Mouse (Mus musculus) left cerebral cortex, postnatal 4 days (tissue): ENCODE data around the gene Fmnl3. TPM values are rescaled to one million over a fixed set of nuclear protein-coding genes. Genes with fewer than 3 reads are reported as not detected.

Experiments used
- DNase-seq: peaks from one replicate; pipeline ENCODE4 v3.0.0-alpha.2; 2022
- intact Hi-C: fragments of 180-260 bp; cut with DNase I; formaldehyde crosslinking; loops from one replicate; pipeline ENCODE4 v1.15.1; 2025
- total RNA-seq, 2 experiments: library from RNA; stranded (reverse); gene quantifications; 2 replicates each; pipeline ENCODE4 v1.2.3; 2021

Fmnl3 gene
- 10 to 100 TPM; 23.2 to 24.0 TPM for total RNA-seq

DNA sequence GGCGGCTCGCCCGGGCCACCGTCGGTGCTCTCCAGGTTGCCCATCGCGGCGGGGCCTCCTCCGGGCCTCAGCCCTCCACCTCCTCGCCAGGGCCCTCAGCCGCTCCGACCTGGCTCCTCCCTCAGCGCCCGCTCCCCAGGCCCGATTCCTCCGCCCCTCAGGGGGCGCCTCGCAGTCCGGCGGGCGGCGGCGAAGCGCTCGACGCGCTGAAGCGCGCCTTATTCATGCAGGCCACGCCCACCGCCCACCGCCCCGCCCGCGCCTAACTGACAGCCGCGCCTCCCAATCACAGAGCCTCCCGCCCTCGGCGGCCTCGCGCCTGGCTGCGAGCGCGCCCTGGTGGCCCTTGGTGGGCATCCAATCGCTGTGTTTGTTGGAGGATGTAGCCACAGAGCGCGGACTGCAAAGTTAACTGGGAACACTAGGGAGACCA, at the start of gene Fmnl3:
Fmnl3 (minus strand) TSS at position 224 of the 433 bp plus-strand sequence.
- peak; percentile 98 for DNase-seq
- intact Hi-C loops, result loop anchor here (5.0 kb wide), 1 partner anchor 53 kb away; no protein-coding TSS in a partner anchor

- DNase-seq, result no peak
- intact Hi-C loops, result loop anchor here (2.0 kb wide), 1 partner anchor 51 kb away; no protein-coding TSS in a partner anchor
These were observed 47.5 kb upstream of the Fmnl3 start for GRCm38 (mm10) chr15:99417692-99418271.

- intact Hi-C loops, result loop anchor here (2.0 kb wide), 1 partner anchor 52 kb away; no protein-coding TSS in a partner anchor
- no peak for DNase-seq
These were observed 46.7 kb upstream of the Fmnl3 start for GRCm38 (mm10) chr15:99416957-99417356.

DNA sequence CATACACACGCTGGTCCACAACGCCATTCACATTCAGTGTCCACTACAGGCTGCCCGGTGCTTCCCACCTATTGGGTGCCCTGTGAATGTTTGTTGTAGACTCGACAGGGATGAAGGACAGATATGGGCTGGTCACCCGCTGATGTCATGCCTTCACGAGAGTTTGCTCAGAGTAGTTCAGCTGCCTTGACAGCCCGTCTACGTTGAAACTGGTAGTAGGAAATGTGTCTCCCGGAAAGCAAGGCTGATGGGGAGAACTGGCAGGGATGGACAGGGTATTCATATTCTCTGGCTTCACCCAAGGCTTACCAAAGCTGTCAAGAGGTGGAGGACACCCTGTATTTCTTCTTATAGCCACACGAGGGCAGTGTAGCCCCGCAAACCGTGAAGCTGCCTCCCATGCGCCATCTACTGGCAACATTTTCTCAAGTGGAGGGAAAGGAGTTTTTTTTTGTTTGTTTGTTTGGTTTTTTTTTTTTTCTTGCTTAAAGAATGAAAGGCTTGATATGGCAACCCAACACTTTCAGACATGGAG, 46.1 kb upstream of the Fmnl3 start:
- intact Hi-C loops, result loop anchor here (2.0 kb wide), 1 partner anchor 52 kb away; no protein-coding TSS in a partner anchor
- DNase-seq, result peak; percentile 86

- DNase-seq, result peak; percentile 56
These were observed 45.5 kb upstream of the Fmnl3 start for GRCm38 (mm10) chr15:99415793-99416192.

DNA sequence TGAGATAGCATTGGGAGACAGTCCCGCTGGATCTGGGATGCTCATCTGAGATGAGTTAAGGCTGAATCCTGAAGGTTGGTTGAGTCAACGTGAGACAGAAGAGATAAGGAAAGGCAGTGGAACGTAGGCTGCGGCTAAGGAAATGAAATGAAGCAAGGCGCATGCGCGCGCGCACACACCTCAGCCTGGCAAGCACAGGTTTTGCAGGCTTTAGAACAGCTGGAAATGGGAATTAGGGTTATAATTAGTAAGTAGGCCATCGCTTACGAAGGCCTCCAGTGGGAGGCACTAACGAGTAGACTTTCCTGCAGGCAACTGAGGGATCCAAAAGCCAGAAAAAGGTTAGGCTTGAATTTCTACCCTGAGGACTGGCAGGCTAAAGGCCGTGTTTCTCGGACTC, 41.5 kb upstream of the Fmnl3 start:
- intact Hi-C loops, result no loop called here
- no peak for DNase-seq

More at GRCm38 (mm10) chr15:99415793-99416192, 45.5 kb upstream of the Fmnl3 start:
- intact Hi-C loops, result loop anchor here (2.0 kb wide), 1 partner anchor 53 kb away; no protein-coding TSS in a partner anchor

DNA sequence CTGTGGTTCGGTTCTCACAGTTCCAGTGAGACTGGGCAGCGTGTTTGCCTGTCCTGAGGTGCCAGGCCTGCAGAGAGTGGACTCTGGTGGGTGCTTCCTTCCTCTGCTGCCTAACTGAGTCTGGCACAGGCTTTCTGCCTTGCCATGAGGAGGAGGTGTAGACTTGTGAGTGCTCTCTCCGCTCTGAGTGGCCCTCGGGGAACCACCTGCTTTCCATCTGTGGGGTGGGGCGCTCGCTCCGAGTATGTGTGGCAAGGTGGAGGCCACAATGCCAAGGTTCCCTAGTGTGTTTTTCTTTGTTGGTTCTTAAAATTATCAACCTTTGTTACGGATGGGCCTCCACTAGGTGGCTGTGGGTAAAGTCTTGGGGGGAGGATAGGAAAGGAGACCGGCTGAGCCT, 38.6 kb upstream of the Fmnl3 start:
- DNase-seq, result no peak
- intact Hi-C loops, result no loop called here

- intact Hi-C loops, result no loop called here
- DNase-seq, result no peak
These were observed 36.8 kb upstream of the Fmnl3 start for GRCm38 (mm10) chr15:99406986-99407570.

GRCm38 (mm10) chr15:99405150-99405549, 34.9 kb upstream of the Fmnl3 start:
- intact Hi-C loops, result no loop called here
- DNase-seq, result no peak

DNA sequence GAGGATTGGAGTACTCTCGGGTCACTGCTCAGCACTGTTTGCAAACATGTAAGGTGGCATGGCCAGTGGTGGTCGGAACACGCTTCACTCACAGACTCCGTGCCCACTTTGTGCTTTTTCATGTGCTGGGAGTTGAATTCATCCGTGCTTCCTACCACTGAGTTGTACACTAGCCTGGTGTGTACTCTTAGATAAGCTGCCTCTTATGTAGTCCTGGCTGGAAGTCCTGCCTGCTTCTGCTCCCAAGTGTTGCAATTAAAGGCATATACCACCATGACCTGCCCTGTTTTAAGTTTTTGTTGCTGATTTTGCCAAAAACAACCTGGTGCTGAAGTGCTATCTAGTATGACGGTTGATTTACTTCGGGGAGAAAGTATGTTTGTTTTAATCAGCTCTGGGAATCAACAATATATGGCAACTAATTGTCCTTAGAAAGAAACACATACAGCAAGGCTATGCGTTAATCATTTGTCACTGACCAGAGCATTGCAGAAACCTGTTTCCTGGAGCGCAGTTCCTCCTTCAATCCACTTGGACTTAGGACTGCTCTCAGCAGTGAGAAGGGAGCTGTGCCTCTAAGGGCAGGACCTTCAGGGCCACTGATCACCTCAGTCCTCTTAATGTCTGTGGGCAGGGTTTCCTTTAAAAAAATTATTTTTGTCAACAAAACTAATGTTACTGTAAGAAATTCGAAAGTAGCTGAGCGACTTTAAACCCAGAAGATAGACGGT, 33.0 kb upstream of the Fmnl3 start:
- no peak for DNase-seq
- intact Hi-C loops, result no loop called here

DNA sequence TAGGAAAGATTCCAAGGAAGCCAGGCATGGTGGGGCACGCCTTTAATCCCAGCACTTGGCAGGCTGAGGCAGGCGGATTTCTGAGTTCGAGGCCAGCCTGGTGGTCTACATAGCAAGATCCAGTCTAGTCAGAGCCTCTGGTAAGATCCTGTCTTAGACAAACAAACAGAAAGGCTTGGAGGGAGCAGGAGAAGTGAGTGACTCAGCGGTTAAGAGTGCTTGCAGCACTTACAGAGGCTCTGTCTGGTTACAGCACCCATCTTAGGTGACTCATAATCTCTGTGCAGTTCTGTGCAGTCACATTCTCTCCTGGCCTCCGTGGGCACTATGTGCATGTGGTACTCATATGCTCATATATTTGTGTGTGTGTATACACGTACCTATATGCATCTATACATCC, 30.3 kb upstream of the Fmnl3 start:
- intact Hi-C loops, result no loop called here
- DNase-seq, result no peak

- no peak for DNase-seq
- intact Hi-C loops, result no loop called here
These were observed 29.4 kb upstream of the Fmnl3 start for GRCm38 (mm10) chr15:99399503-99400245.

- intact Hi-C loops, result no loop called here
- DNase-seq, result no peak
These were observed 27.3 kb upstream of the Fmnl3 start for GRCm38 (mm10) chr15:99397622-99398021.

DNA sequence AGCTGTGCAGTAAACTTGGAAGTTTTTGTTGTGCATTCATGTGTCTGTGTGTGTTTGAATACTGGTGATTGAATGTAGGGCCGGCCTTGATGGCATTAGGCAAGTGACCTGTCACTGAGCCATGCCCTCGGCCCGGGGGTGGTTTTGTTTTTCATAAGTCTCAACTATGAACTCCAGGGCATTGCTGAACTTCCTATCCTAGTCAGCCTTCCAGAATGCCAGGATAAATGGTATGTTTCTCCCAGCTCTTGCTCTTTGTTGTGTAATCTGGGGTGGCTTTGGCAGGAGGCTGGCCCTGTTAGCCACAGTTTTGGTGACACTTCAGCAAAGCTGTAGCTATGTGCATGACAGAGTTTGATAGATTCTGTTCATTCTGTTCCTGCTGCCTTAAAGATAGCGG, 26.6 kb upstream of the Fmnl3 start:
- DNase-seq, result no peak
- intact Hi-C loops, result no loop called here

- DNase-seq, result no peak
- intact Hi-C loops, result no loop called here
These were observed 26.2 kb upstream of the Fmnl3 start for GRCm38 (mm10) chr15:99396462-99396861.

DNA sequence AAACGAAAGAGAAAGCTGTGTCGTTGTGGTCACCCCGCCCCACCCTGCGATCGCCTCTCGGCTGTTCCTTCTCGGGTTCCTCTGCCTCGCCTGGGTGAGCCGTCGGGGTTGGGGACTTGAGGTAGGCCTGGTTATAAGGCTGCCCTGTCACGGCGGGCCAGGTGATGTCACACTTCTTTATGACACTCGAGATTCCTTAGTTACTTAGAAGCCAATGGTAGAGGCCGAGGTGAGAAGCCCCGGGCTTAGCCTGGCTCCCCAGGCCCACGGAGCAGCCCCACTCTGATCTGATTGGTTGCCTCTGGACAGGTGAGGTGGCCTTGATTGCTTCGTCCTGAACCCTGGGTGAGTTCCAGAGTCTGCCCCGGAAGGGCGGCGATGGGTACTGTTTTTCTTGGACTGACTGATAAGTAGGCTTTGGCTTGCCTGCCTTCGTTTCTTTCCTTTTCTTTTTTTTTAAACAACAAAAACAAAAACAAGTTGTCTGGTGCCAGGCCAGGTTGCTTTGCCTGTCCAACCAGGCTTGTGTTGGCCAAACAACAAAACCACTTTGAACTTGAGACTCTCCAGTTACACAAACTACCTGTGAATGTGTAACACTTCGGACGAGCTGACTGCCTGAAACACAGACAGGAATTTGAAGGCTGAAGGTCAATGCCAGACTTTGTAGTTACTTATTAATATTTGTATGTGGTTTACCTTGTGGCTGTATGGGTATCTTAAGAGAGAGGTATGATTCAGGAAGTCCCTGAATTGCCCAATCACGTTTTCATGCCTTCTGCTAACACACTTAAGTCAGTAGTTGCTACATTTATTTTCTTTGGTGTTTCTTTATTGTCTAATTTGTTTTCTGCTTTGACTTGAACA, 23.3 kb upstream of the Fmnl3 start:
- no peak for DNase-seq
- intact Hi-C loops, result no loop called here

- peak; percentile 100 for DNase-seq
- intact Hi-C loops, result no loop called here
These were observed 22.5 kb upstream of the Fmnl3 start, which contains the start of gene Tmbim6 for GRCm38 (mm10) chr15:99392486-99393385. Gene Tmbim6 (plus strand): TSS chr15:99392882.

GRCm38 (mm10) chr15:99391975-99392374, 21.7 kb upstream of the Fmnl3 start:
- intact Hi-C loops, result no loop called here
- no peak for DNase-seq
